Mouse (Mus musculus) brain, embryonic 14.5 days (tissue): Measurements from ENCODE around the gene Sec31b.

Experiments
- CTCF ChIP-seq: fragments of 200-500 bp; IDR thresholded peaks from 2 replicates; pipeline ENCODE4 v1.5.1; 2012; ENCODE audit warnings: inconsistent platforms, mild to moderate bottlenecking, moderate library complexity, borderline replicate concordance; ENCODE audit not compliant: insufficient read depth, insufficient read length; ENCODE audit errors: extremely low read depth
- POLR2A ChIP-seq: fragments of 200-500 bp; IDR thresholded peaks from 2 replicates; pipeline ENCODE4 v1.6.1; 2012; ENCODE audit warnings: mild to moderate bottlenecking, inconsistent platforms, borderline replicate concordance; ENCODE audit not compliant: poor library complexity, insufficient read depth, insufficient read length, severe bottlenecking; ENCODE audit errors: extremely low read depth

GRCm38 (mm10) chr19:44512601-44513000, 33.1 kb downstream of the Sec31b start:
- TF ChIP-seq CTCF (no peak), POLR2A (no peak)
